Mouse (Mus musculus): ENCODE results near the gene Gm6614. TPM values are rescaled to one million over a fixed set of nuclear protein-coding genes. Genes with fewer than 3 reads are reported as not detected.

Gm6614 gene
- polyA plus RNA-seq, 1 experiment from 2014 or later: not detected

- Histone ChIP-seq H3K4me3 (no peak within 1 kb of the TSS), H3K27ac (no peak within 1 kb of the TSS), H3K27me3 (ENCODE audit: insufficient read depth, poor library complexity, severe bottlenecking) (no peaks in the 10 kb centered on the region), H3K4me1 (no peaks in the 10 kb centered on the region), H3K9me3 (no peaks in the 10 kb centered on the region), H3K36me3 (no peaks in the 10 kb centered on the region)
- DNase-seq (ENCODE audit: low spot score): no peak
Measured at GRCm38 (mm10) chr6:141946862-141947261, 64.4 kb downstream of the Gm6614 start, which contains the start of gene Slco1a1. Slco1a1 (minus strand) TSS chr6:141946962.

GRCm38 (mm10) chr6:141940451-141940850 is 70.8 kb downstream of the Gm6614 start:
- no peak overlapping the region for H3K27ac ChIP-seq
- WGBS: 70% methylated on average over 1 of the region's 1 CpGs
- DNase-seq (ENCODE audit: low spot score): no peak
- H3K4me3 ChIP-seq: no peak overlapping the region
- no peaks in the 10 kb centered on the region for H3K36me3 ChIP-seq
- H3K27me3 ChIP-seq (ENCODE audit: insufficient read depth, poor library complexity, severe bottlenecking): no peaks in the 10 kb centered on the region
- no peaks in the 10 kb centered on the region for H3K4me1 ChIP-seq
- no peaks in the 10 kb centered on the region for H3K9me3 ChIP-seq

Other genes starting within 250 kb of the Gm6614 start
- gene Gm5724, start 237.6 kb downstream of the Gm6614 start, polyA plus RNA-seq (2016; fragmentation: Nextera tagmentation; extraction: Ambion mirVana): not detected in 2 replicates
- gene Slco1a4, start 155.2 kb downstream of the Gm6614 start, polyA plus RNA-seq (2016; fragmentation: Nextera tagmentation; extraction: Ambion mirVana): not detected in 2 replicates
- gene Slco1a1, start 64.5 kb downstream of the Gm6614 start, polyA plus RNA-seq (2016; fragmentation: Nextera tagmentation; extraction: Ambion mirVana): not detected in 2 replicates
- gene Slco1a6, start 197.1 kb upstream of the Gm6614 start, polyA plus RNA-seq (2016; fragmentation: Nextera tagmentation; extraction: Ambion mirVana): not detected in 2 replicates

All from heart, embryonic 10.5 days (tissue).